Mouse (Mus musculus) heart, embryonic 16.5 days (tissue): ENCODE results near the gene 4930518I15Rik. TPM values are rescaled to one million over a fixed set of nuclear protein-coding genes. Genes with fewer than 3 reads are reported as not detected.
A peak's percentile ranks its signal among the peaks of the same experiment; 100 is the strongest.
"Not testable (repeated sequence)": the region's sequence is repeated elsewhere in the genome, so short reads cannot be mapped to it uniquely, and the experiment has no call there.

Experiments
- ATAC-seq: fragments of 200-750 bp; cut with Nextera tagmentation; replicated peaks from 2 replicates; pipeline ENCODE4 v1.8.0; 2017; ENCODE audit warnings: moderate number of reproducible peaks; ENCODE audit not compliant: insufficient read depth, low FRiP score; ENCODE audit errors: extremely low read depth
- H3K27ac ChIP-seq: fragments of 300-500 bp; sonication (generic); 2 replicates; pipeline ENCODE4 v1.5.1; 2014; ENCODE audit warnings: mild to moderate bottlenecking, low read length, control low read depth, moderate library complexity
- H3K27me3 ChIP-seq: fragments of 300-500 bp; sonication (generic); 2 replicates; pipeline ENCODE4 v1.6.1; 2014; ENCODE audit warnings: low read length, mixed read lengths; ENCODE audit not compliant: control insufficient read depth, insufficient read depth
- H3K36me3 ChIP-seq: fragments of 300-500 bp; sonication (generic); 2 replicates; pipeline ENCODE4 v1.6.1; 2014; ENCODE audit not compliant: control insufficient read depth, insufficient read depth
- H3K4me1 ChIP-seq: fragments of 300-500 bp; sonication (generic); 2 replicates; pipeline ENCODE4 v1.6.1; 2014; ENCODE audit warnings: low read length, mixed read lengths; ENCODE audit not compliant: control insufficient read depth, insufficient read depth
- H3K4me2 ChIP-seq: fragments of 300-500 bp; sonication (generic); 2 replicates; pipeline ENCODE4 v1.6.1; 2014; ENCODE audit warnings: low read depth, mild to moderate bottlenecking, control low read depth, low read length
- H3K4me3 ChIP-seq: fragments of 300-500 bp; sonication (generic); 2 replicates; pipeline ENCODE4 v1.5.1; 2014; ENCODE audit warnings: mild to moderate bottlenecking, control low read depth, low read length
- H3K9ac ChIP-seq: fragments of 300-500 bp; sonication (generic); 2 replicates; pipeline ENCODE4 v1.6.1; 2014; ENCODE audit warnings: low read length, control low read depth
- H3K9me3 ChIP-seq: fragments of 300-500 bp; sonication (generic); replicated peaks from 2 replicates; pipeline ENCODE4 v1.6.1; 2016; ENCODE audit warnings: low read length; ENCODE audit not compliant: control insufficient read depth
- WGBS: fragments of 180-500 bp; shearing (Covaris S2); extraction: QIAGEN DNeasy Blood & Tissue Kit; methylation state at CpG from one replicate; pipeline ENCODE4 v1.1.7; 2014; 5-methylcytosine and 5-hydroxymethylcytosine counted together
- polyA plus RNA-seq: library from polyadenylated mRNA; unstranded; fragments of >200 nt; fragmentation: Nextera tagmentation; extraction: Ambion mirVana; gene quantifications from 2 replicates; pipeline ENCODE4 v1.2.1, GENCODE M21; 2015

4930518I15Rik gene
- polyA plus RNA-seq, 1 experiment from 2014 or later = 5.9 TPM

DNA sequence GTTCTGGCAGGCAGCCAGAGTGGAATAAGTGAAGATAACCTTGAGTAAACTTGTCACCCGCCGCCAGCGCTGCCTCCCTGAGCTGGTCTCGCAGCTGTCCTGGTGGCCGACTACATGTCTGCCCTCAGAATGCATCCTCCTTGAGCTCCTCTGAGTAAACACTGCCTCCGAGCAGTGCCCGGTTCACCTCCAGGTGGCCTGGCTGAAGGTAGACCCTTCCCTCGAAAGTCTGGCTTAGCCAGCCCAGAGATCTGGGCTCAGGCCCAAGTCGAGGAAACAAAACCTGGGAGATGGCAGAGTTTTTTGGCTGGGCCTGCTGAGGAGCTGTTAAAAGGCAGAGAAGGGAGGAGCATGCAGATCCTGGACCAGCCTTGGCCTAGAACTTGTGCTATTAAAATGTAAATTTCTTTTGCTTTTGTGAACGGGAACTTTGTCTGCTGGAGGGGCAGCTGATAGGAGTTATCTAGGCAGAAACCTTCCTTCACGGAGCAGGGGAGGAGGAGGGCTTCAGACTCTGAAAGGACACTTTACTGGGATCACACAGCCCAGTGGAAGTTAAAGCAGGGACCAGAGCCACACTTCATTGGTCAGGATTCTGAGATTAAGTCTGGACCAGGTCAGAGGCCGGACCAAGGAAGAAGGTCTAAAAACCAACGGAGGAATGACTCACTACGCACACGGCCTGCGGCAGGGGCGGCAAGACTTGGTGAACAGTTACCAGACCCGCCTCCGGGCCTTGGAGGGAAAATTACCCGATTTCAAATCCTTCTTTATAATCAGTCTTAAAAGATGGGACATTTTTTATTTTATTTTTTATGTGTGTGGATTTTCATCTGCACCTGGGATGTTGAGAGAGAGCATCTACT, 15.7 kb downstream of the 4930518I15Rik start:
- peaks cover 47% of the 10 kb centered on the region for H3K4me1 ChIP-seq
- WGBS = 11% methylated on average over 20 of the region's 20 CpGs
- no peak for ATAC-seq

DNA sequence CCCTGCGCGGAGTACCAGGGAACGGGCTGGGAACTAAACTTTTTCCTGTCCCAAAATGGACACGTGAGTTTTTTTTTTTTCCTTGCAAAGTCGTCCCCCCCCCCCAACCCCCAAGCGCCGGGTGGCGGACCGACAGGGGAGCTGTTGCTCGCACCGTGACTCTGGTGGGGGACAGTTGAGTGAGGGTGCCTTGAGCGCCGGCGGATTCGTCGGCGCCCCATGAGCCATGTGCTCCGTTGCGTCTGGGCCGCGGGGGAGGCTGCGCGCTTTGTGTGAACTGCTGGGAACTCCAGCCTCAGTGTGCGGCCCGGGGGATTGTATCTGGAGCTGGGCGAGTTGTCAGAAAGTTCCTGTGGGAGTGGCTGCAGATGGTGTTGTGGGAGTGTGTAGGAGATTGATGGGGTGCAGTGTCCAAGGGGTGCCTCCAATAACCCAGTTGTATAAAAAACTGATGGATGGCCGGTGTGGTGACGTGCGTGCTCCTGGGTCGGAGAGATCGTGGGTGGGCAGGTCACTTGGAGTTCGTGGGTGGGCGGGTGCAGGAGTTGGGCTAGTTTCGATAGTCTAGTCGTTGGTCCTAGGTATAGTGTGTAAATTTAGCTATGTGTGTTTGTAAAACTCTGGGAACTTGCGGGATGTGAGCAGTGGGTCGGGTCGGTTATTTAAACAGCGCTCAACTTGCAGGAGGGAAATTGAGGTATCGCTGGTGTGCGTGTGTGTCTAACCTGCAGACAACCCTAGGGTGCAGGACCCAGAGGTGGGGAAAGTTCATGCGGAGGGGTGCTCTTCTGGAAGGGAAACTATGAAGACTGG, 16.5 kb downstream of the 4930518I15Rik start:
- under 1% methylated on average over 42 of the region's 42 CpGs for WGBS
- peak overlapping the region; percentile 96 for H3K9ac ChIP-seq
- no peaks in the 10 kb centered on the region for H3K9me3 ChIP-seq
- peak overlapping the region; percentile 91 for H3K4me3 ChIP-seq
- ATAC-seq = 0 out of 2 replicates have a peak, but pooled peaks have one; percentile 4
- peaks cover 14% of the 10 kb centered on the region for H3K36me3 ChIP-seq
- H3K4me1 ChIP-seq = peaks cover 47% of the 10 kb centered on the region
- no peaks in the 10 kb centered on the region for H3K27me3 ChIP-seq
- peak overlapping the region; percentile 91 for H3K4me2 ChIP-seq
- H3K27ac ChIP-seq = peak overlapping the region; percentile 97

More for the DNA sequence above, 15.7 kb downstream of the 4930518I15Rik start:
- H3K4me2 ChIP-seq = peak overlapping the region; percentile 91
- peaks cover 7% of the 10 kb centered on the region for H3K36me3 ChIP-seq
- peak overlapping the region; percentile 91 for H3K4me3 ChIP-seq
- H3K9ac ChIP-seq = peak overlapping the region; percentile 96
- no peaks in the 10 kb centered on the region for H3K27me3 ChIP-seq
- no peaks in the 10 kb centered on the region for H3K9me3 ChIP-seq
- peak overlapping the region; percentile 97 for H3K27ac ChIP-seq

DNA sequence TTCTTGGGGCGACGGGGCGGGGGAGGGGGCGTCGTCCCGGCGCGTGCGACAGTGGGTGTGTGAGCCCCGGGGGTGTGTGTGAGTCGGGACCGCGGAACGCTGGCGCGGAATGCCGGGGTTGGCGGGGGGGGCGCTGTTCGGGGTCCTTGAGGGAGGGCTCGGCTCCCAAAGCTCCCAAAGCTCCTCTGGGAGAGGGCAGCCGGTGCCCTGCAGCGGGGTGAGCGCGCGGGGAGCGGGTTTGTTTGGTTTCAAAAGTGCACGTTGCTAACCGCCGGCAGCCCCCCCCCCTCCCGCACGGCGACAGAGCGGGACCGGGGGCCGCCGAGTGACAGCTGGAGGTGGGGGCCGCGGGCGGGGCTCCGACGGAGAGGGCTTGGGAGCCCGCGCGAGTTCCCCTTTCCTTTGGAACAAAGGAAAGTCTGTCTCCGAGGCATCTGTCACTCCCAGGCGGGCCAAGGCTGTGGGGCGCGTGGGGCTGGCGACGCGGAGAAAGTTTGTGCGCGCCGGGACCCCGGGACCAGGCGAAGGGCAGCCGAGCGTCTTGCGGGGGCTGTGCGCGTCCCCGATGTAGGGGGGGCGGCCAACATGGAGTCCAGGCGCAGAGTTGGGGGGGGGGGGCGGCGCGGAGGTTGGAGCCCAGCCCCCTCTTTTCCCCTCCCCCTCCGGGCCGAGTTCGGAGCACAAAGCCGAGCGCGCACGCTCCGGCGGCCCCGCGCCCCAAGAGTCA, 17.3 kb downstream of the 4930518I15Rik start:
- ATAC-seq = peak; percentile 28
- Histone ChIP-seq H3K27me3 (no peaks in the 10 kb centered on the region), H3K36me3 (peaks cover 10% of the 10 kb centered on the region), H3K4me3 (peak overlapping the region; percentile 91), H3K27ac (peak overlapping the region; percentile 97), H3K9ac (peak overlapping the region; percentile 96), H3K4me1 (peaks cover 44% of the 10 kb centered on the region), H3K9me3 (no peaks in the 10 kb centered on the region), H3K4me2 (peak overlapping the region; percentile 91)
- under 1% methylated on average over 64 of the region's 79 CpGs for WGBS

DNA sequence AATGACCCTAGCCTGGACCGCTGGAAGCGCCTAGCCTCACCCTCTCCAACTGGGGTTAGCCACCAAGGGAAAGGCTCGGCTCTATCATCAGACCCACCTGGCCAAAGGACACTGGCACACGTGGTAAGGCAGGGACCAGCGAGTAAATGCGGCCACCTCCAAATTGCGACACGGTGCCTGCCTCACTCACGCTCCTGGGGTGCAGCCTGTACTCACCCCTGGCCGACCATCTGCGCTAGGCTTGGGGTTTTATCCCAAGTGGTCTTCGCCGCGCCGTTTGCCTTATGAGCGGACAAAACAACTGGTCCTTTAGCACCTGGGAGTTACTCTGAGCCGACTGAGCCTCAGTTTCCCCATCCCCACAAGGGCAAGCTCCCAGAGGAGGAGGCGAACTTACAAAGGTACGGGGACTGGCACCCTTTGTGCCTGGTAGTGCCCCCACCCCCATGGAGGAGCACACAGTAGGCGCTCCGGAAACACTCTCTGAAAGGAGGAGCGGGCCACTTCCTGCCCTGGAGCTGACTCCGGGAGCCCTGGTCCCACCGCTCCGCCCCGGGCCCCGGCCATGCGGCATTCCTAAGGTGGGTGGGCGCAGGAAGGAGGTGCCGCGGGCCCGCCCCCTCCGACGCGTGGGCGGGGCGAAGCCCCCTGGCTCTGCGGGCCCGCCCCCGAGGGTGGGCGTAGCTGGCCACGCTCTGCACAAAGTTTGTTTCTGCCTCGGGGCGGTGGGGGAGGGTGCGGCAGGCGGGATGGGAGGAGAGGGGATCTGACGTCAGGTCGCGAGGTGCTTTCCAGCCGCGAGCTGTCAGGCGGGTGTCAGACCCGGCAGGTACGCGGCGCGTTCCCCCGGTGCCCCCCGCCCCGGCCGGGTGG, 18.2 kb downstream of the 4930518I15Rik start, which contains the start of gene Tgif2:
Gene Tgif2 (plus strand): TSS at position 689 of the 873 bp plus-strand sequence.
- WGBS = 3% methylated on average over 61 of the region's 61 CpGs

DNA sequence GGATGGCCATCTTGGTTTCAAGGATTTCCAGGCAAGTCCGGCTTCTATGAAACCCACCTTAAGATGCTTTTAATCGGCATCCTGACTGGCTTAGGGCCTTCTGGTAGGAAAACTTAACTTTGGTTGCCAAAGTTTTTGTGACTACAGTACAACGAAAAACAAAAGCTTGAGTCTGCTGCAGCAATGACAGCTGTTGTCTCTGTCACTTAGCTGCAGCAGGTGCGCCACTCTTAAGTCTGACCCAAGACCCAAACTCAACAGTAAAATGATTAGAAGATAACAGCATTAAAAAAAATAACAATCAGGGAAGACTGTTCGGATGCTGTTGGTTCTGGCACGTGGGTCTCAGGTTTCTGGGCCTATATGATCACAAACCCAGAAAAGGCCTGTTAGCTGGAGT, 18.9 kb downstream of the 4930518I15Rik start:
- 67% methylated on average over 6 of the region's 6 CpGs for WGBS
- peak overlapping the region; percentile 91 for H3K4me3 ChIP-seq

More for the DNA sequence above, 18.2 kb downstream of the 4930518I15Rik start, which contains the start of gene Tgif2:
- peak within 1 kb of the TSS; percentile 91 for H3K4me2 ChIP-seq
- peaks cover 14% of the 10 kb centered on the region; the same call in 1 of the 2 replicates for H3K36me3 ChIP-seq
- no peaks in the 10 kb centered on the region for H3K9me3 ChIP-seq
- peak within 1 kb of the TSS; percentile 97 for H3K27ac ChIP-seq
- peak within 1 kb of the TSS; percentile 91 for H3K4me3 ChIP-seq
- peak within 1 kb of the TSS; percentile 96 for H3K9ac ChIP-seq
- H3K4me1 ChIP-seq = peaks cover 35% of the 10 kb centered on the region
- no peaks in the 10 kb centered on the region for H3K27me3 ChIP-seq
- ATAC-seq = peak; percentile 90

DNA sequence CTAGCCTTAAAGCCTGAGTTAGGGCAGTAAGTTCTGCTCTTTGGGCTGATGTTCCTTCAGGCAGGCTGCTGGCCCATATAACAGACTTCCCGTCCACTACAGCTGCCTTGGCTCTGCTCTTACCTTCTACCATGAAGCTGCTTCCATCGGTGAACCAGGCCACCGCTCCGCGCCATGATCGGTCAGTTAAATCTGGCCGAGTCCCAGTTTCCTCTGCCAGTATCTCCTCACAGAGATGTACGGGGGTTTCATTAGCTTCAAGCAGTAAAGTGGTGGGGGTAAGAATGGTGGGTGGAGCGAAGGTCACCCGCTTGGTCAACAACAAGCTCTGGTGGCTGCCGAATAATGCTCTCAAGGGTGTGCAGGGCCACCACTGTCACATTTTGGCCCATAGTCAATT, 23.4 kb downstream of the 4930518I15Rik start:
- ATAC-seq = no peak
- Histone ChIP-seq H3K4me3 (no peak overlapping the region), H3K27me3 (no peaks in the 10 kb centered on the region), H3K36me3 (peaks cover 51% of the 10 kb centered on the region), H3K9ac (no peak overlapping the region), H3K27ac (no peak overlapping the region), H3K9me3 (peaks cover 26% of the 10 kb centered on the region), H3K4me1 (peaks cover 6% of the 10 kb centered on the region; the same call in 1 of the 2 replicates), H3K4me2 (no peak overlapping the region)
- 94% methylated on average over 11 of the region's 11 CpGs for WGBS

More for the DNA sequence above, 18.9 kb downstream of the 4930518I15Rik start:
- Histone ChIP-seq H3K27me3 (no peaks in the 10 kb centered on the region), H3K9ac (no peak overlapping the region), H3K27ac (peak overlapping the region; percentile 97; the same call in 1 of the 2 replicates), H3K9me3 (no peaks in the 10 kb centered on the region), H3K36me3 (peaks cover 21% of the 10 kb centered on the region), H3K4me2 (peak overlapping the region; percentile 91), H3K4me1 (peaks cover 29% of the 10 kb centered on the region)
- ATAC-seq = no peak

DNA sequence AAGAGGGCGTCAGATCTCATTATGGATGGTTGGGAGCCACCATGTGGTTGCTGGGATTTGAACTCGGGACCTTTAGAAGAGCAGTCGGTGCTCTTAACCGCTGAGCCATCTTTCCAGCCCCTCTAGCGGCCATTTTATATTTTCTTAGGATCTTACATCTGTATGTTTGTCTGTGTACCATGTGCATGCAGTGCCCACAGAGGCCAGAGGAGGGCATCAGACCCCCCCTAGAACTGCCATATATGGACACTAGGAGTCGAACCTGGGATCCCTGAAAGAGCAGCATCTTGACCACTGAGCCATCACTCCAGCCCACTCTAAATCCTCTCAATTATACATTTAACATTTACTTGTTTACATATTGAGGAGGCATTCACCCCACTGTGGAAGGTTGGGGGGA, 32.6 kb downstream of the 4930518I15Rik start:
- ATAC-seq, H3K27me3 ChIP-seq, H3K27ac ChIP-seq, H3K9ac ChIP-seq, H3K9me3 ChIP-seq, H3K36me3 ChIP-seq, H3K4me1 ChIP-seq, H3K4me2 ChIP-seq, H3K4me3 ChIP-seq: not testable (repeated sequence)
- WGBS = 78% methylated on average over 6 of the region's 6 CpGs

DNA sequence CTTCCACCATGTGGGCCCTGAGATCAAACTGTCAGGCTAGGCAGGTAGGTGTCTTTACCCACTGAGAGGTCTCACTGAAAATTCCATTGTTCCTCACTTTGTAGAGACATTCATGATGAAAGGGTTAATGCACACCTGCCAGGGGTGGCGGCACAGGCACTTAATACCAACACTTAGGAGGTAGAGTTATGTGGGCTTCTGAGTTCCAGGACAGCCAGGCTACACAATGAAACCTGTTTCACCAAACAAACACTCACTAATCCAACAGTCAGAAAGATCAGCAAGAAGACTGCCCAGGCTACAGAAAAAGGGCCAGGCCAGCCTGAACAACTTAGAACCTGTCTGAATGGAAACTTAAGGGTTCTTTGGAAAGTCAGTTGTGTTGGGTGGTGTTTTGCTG, 41.6 kb downstream of the 4930518I15Rik start:
- WGBS = 56% methylated on average over 1 of the region's 1 CpGs
- Histone ChIP-seq H3K4me1 (peaks cover 4% of the 10 kb centered on the region; the same call in 1 of the 2 replicates), H3K4me3 (no peak overlapping the region), H3K9me3 (no peaks in the 10 kb centered on the region), H3K4me2 (no peak overlapping the region), H3K9ac (no peak overlapping the region), H3K27ac (no peak overlapping the region), H3K36me3 (no peaks in the 10 kb centered on the region), H3K27me3 (no peaks in the 10 kb centered on the region)
- ATAC-seq = no peak
